Mouse (Mus musculus) heart, adult 11 months (tissue): ENCODE measurements around the gene Zfp764.

Experiments
- DNase-seq: peaks from one replicate; pipeline ENCODE4 v3.0.0; 2022

Gene Zfp764

GRCm38 (mm10) chr7:127406002-127406987 lies at the start of gene Zfp764:
Zfp764 (minus strand) TSS chr7:127406822.
- DNase-seq, result peak; percentile 98

- peak; percentile 70 for DNase-seq
Observed at GRCm38 (mm10) chr7:127454905-127455304, 48.3 kb upstream of the Zfp764 start.

- peak; percentile 70 for DNase-seq
Observed at GRCm38 (mm10) chr7:127453056-127453455, 46.4 kb upstream of the Zfp764 start.

- DNase-seq, result peak; percentile 82
Observed at GRCm38 (mm10) chr7:127449966-127450365, 43.3 kb upstream of the Zfp764 start.

- DNase-seq, result peak; percentile 100
Observed at GRCm38 (mm10) chr7:127448521-127449300, 42.1 kb upstream of the Zfp764 start, which contains the start of gene Zfp689. Zfp689 (minus strand) TSS chr7:127449158.

- no peak for DNase-seq
Observed at GRCm38 (mm10) chr7:127443976-127444375, 37.4 kb upstream of the Zfp764 start.

- peak; percentile 85 for DNase-seq
Observed at GRCm38 (mm10) chr7:127437724-127438123, 31.1 kb upstream of the Zfp764 start.

GRCm38 (mm10) chr7:127435206-127435605 lies 28.6 kb upstream of the Zfp764 start:
- DNase-seq, result no peak

- DNase-seq, result peak; percentile 97
Observed at GRCm38 (mm10) chr7:127426354-127426753, 19.7 kb upstream of the Zfp764 start.

GRCm38 (mm10) chr7:127425911-127426310 lies 19.3 kb upstream of the Zfp764 start:
- DNase-seq, result no peak

GRCm38 (mm10) chr7:127425291-127425690 lies 18.7 kb upstream of the Zfp764 start:
- DNase-seq, result no peak

GRCm38 (mm10) chr7:127422247-127422646 lies 15.6 kb upstream of the Zfp764 start:
- peak; percentile 96 for DNase-seq

- DNase-seq, result peak; percentile 99
Observed at GRCm38 (mm10) chr7:127421388-127422191, 15.0 kb upstream of the Zfp764 start, which contains the start of gene Zfp688. Zfp688 (minus strand) TSS chr7:127422068.

GRCm38 (mm10) chr7:127411418-127411817 lies 4.8 kb upstream of the Zfp764 start:
- no peak for DNase-seq

- peak; percentile 91 for DNase-seq
Observed at GRCm38 (mm10) chr7:127404101-127404500, 2.5 kb downstream of the Zfp764 start.

- DNase-seq, result no peak
Observed at GRCm38 (mm10) chr7:127402980-127403379, 3.6 kb downstream of the Zfp764 start.

GRCm38 (mm10) chr7:127400355-127400754 lies 6.3 kb downstream of the Zfp764 start:
- DNase-seq, result no peak

- no peak for DNase-seq
Observed at GRCm38 (mm10) chr7:127393944-127394333, 12.7 kb downstream of the Zfp764 start.

- DNase-seq, result peak; percentile 100
Observed at GRCm38 (mm10) chr7:127393157-127393943, 13.3 kb downstream of the Zfp764 start, which contains the start of gene E430018J23Rik. E430018J23Rik (minus strand) TSS chr7:127393629.

GRCm38 (mm10) chr7:127392251-127392824 lies 14.3 kb downstream of the Zfp764 start:
- DNase-seq, result peak; percentile 90

- peak; percentile 90 for DNase-seq
Observed at GRCm38 (mm10) chr7:127391538-127391937, 15.1 kb downstream of the Zfp764 start.
